Mouse (Mus musculus) embryonic facial prominence, embryonic 14.5 days (tissue): ENCODE measurements at regions not wholly inside any gene's neighbourhood (a gene's known extent, or its start where the extent isn't known, plus 50 kb on each side); places are given as distances from the start of the nearest gene placed in this dataset.

Experiments
- ATAC-seq: fragments of 200-750 bp; cut with Nextera tagmentation; 2 replicates; pipeline ENCODE4 v1.8.0; 2017; ENCODE audit warnings: low read depth, moderate number of reproducible peaks, moderate TSS enrichment
- DNase-seq: peaks from one replicate; pipeline ENCODE4 v3.0.0-alpha.2; 2015; ENCODE audit warnings: low spot score
- H3K27ac ChIP-seq: fragments of 300-500 bp; sonication (generic); replicated peaks from 2 replicates; pipeline ENCODE4 v1.5.1; 2014; ENCODE audit warnings: low read depth, mild to moderate bottlenecking, low read length, moderate library complexity
- H3K27me3 ChIP-seq: fragments of 300-500 bp; sonication (generic); replicated peaks from 2 replicates; pipeline ENCODE4 v1.6.1; 2014; ENCODE audit warnings: low read length; ENCODE audit not compliant: control insufficient read depth, insufficient read depth
- H3K36me3 ChIP-seq: fragments of 300-500 bp; sonication (generic); 2 replicates; pipeline ENCODE4 v1.6.1; 2014; ENCODE audit warnings: low read length, mixed read lengths; ENCODE audit not compliant: control insufficient read depth, insufficient read depth
- H3K4me1 ChIP-seq: fragments of 300-500 bp; sonication (generic); 2 replicates; pipeline ENCODE4 v1.6.1; 2014; ENCODE audit warnings: antibody characterized with exemption, low read length; ENCODE audit not compliant: control insufficient read depth, insufficient read depth
- H3K4me2 ChIP-seq: fragments of 300-500 bp; sonication (generic); 2 replicates; pipeline ENCODE4 v1.6.1; 2014; ENCODE audit warnings: low read depth, mild to moderate bottlenecking, low read length, moderate library complexity, mixed read lengths
- H3K4me3 ChIP-seq: fragments of 300-500 bp; sonication (generic); 2 replicates; pipeline ENCODE4 v1.5.1; 2014; ENCODE audit warnings: low read depth, mild to moderate bottlenecking, low read length
- H3K9ac ChIP-seq: fragments of 300-500 bp; sonication (generic); 2 replicates; pipeline ENCODE4 v1.6.1; 2014; ENCODE audit warnings: low read depth, mild to moderate bottlenecking, low read length, moderate library complexity, mixed read lengths
- H3K9me3 ChIP-seq: fragments of 300-500 bp; sonication (generic); 2 replicates; pipeline ENCODE4 v1.6.1; 2016; ENCODE audit warnings: low read length; ENCODE audit not compliant: control insufficient read depth
- WGBS: fragments of 180-500 bp; shearing (Covaris S2); extraction: QIAGEN DNeasy Blood & Tissue Kit; methylation state at CpG from one replicate; pipeline ENCODE4 v1.1.7; 2014; 5-methylcytosine and 5-hydroxymethylcytosine counted together

DNA sequence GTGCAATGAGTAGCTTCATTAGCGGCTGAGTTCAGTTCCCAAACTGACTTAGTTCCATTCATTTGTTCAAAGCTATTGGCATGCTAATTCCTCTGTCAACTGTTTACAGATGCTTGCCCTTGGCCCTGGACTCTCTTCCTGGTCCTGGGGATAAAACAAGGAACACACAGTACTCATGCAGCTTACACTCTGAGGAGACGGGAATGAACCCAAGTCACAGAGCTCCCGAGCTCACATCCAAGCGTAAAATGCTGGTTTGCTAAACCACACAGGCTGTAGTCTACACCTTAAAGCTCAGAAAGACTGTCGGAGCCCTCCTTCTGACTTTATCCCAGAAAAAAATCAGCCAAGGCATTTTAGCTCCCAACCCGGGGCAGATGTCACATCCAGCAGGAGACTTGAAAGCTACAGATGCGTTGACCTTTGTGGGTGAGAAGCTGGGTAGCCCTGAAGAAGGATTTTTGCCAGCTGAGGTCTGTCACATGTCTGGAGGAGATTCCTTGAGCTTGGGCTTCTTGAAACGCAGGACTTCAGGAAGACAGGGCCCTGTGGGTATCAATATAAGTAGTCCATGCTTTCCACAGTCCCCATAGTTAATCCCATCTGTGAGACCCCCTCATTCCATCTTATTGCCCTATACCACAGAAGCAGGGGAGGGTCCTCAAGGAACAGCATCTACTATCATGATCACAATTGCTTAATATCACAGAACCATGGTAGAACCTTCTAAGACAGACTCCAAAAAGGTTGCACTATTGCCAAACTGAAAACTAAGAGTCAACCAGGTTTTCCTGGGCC is 162.7 kb upstream of the Irf2bp2 start:
- H3K27ac ChIP-seq: no peak overlapping the region
- WGBS: 68% methylated on average over 8 of the region's 8 CpGs
- no peaks in the 10 kb centered on the region for H3K36me3 ChIP-seq
- no peaks in the 10 kb centered on the region for H3K9me3 ChIP-seq
- H3K27me3 ChIP-seq: no peaks in the 10 kb centered on the region
- H3K4me3 ChIP-seq: no peak overlapping the region
- DNase-seq (no peak), ATAC-seq (no peak)
- no peak overlapping the region for H3K9ac ChIP-seq
- H3K4me1 ChIP-seq: peaks cover 28% of the 10 kb centered on the region
- H3K4me2 ChIP-seq: no peak overlapping the region

DNA sequence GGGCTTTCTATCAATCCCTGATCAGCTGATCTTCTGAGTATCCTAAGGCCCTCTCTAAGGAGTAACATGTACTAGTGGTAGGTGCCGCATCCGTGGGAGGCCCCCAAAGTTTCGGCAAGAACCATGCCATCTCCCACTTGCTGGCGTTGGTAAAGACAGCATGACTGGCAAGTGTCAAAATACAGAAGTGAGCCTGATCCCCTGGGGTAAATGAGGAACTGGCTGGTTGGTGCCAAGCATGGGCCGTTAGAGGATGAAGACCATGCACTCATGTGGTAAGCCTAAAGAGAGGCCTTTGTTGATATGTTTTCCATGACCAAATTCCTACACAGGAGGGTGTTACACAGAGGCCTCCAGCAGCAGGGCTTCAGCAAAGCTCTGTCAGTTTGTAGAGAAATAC is 161.9 kb upstream of the Irf2bp2 start:
- H3K4me2 ChIP-seq: no peak overlapping the region
- WGBS: 83% methylated on average over 5 of the region's 5 CpGs
- no peak overlapping the region for H3K9ac ChIP-seq
- DNase-seq (no peak), ATAC-seq (no peak)
- H3K27me3 ChIP-seq: no peaks in the 10 kb centered on the region
- H3K36me3 ChIP-seq: no peaks in the 10 kb centered on the region
- no peaks in the 10 kb centered on the region for H3K9me3 ChIP-seq
- H3K4me1 ChIP-seq: peaks cover 30% of the 10 kb centered on the region
- H3K27ac ChIP-seq: no peak overlapping the region
- H3K4me3 ChIP-seq: no peak overlapping the region

DNA sequence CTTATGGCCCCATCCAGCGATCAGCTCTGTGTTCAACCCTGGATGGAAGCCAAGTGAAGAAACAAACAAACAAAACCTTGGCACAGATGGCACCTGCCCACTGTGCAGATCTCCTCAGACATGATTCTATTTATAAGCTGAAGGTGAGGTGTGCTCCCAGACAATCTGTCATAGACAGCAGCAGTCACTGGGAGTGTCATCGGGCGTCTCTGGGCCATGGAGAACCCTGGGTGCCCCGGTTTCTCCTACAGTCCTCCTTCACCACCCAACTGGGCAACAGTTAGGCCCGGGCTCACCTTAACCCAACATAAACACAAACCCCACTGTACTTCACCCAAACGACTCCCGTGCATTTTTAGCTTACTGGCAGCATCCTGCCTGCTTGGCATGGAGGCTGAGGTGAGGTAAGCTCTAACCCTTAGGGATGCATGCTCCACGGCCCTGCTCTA is 160.6 kb upstream of the Irf2bp2 start:
- WGBS: 90% methylated on average over 8 of the region's 8 CpGs
- Histone ChIP-seq H3K27me3 (no peaks in the 10 kb centered on the region), H3K36me3 (no peaks in the 10 kb centered on the region), H3K4me3 (no peak overlapping the region), H3K4me1 (peaks cover 30% of the 10 kb centered on the region), H3K9me3 (no peaks in the 10 kb centered on the region), H3K27ac (no peak overlapping the region), H3K9ac (no peak overlapping the region), H3K4me2 (no peak overlapping the region)
- no peak for DNase-seq
- no peak for ATAC-seq

DNA sequence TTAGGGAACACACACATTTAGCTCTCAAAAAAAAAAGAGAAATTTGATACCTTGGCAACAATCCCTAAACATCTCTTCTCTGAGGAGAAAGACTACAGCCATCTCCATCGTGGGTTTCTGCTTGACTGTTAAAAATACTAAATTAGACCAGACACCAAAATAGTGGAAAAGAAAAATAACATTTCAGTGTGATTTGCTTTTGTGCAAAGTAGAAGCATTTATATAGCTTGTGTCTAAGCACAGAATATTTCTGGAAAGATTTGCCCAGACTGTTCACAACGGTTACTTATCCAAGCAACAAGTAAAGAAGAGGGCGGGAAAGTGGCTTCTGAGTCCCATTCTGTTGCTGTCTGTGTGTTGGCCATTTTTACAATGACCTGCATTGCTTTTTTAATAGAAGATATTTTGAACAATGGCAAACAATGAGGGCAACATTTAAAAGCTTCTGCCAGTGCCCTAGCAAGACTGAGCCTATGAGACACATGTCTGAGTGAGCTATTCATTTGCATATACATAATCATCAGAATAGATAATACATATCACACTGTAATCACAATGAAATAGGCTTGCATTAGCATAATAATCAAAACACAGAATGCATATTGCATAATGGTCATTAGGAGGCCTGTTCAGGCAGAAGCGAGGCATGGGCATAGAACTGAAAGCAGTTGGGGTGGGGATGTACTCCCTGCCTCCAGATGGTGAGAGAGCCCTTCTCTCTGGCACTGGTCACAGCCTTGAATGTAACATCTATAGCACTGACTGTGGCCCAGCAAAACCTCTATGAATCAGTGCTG is 159.5 kb upstream of the Irf2bp2 start:
- H3K27ac ChIP-seq: peak overlapping the region; percentile 61; the same call in 1 of the 2 replicates
- no peaks in the 10 kb centered on the region for H3K9me3 ChIP-seq
- no peaks in the 10 kb centered on the region for H3K27me3 ChIP-seq
- H3K4me3 ChIP-seq: no peak overlapping the region
- 67% methylated on average over 4 of the region's 4 CpGs for WGBS
- H3K4me2 ChIP-seq: no peak overlapping the region
- DNase-seq: peak; percentile 65
- ATAC-seq: no peak
- no peaks in the 10 kb centered on the region for H3K36me3 ChIP-seq
- H3K4me1 ChIP-seq: peaks cover 30% of the 10 kb centered on the region
- no peak overlapping the region for H3K9ac ChIP-seq

DNA sequence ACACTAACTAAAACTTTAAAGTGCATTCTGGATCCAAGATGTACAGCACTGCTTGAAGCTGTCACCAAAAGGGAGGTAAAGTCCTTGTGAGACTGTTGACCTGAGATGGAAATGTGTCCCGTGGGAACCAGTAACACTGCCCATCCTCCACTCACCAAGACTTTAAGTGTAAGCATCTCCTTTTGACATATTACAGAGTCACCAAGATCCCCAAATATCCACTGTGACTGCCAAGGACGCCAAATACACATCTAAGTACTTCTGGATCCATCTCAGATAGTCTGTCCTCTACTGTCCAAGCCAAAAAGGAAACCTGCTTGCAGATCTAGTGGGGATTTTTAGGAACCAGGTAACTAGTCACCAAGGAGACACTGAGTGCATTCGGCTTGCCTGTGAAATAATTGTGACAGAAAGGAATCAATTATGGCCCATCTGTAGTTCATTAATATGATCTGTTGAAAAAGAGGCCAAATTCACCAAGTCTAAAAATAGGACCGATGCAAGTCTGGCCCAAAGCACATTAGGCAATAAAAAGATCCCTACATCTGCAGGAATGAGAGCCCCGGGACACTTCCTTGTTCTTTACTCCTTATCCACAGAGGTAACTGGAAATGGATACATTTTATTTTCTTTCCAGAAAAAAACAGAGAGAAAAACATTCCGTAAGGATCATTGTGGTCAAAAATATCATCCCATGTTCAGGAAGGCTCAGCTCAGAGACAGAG is 157.8 kb upstream of the Irf2bp2 start:
- Histone ChIP-seq H3K4me3 (no peak overlapping the region), H3K36me3 (no peaks in the 10 kb centered on the region), H3K27me3 (no peaks in the 10 kb centered on the region), H3K4me2 (no peak overlapping the region), H3K9me3 (no peaks in the 10 kb centered on the region), H3K9ac (no peak overlapping the region), H3K27ac (peak overlapping the region; percentile 69), H3K4me1 (peaks cover 26% of the 10 kb centered on the region)
- ATAC-seq (no peak), DNase-seq (peak; percentile 51)
- 43% methylated on average over 6 of the region's 6 CpGs for WGBS

DNA sequence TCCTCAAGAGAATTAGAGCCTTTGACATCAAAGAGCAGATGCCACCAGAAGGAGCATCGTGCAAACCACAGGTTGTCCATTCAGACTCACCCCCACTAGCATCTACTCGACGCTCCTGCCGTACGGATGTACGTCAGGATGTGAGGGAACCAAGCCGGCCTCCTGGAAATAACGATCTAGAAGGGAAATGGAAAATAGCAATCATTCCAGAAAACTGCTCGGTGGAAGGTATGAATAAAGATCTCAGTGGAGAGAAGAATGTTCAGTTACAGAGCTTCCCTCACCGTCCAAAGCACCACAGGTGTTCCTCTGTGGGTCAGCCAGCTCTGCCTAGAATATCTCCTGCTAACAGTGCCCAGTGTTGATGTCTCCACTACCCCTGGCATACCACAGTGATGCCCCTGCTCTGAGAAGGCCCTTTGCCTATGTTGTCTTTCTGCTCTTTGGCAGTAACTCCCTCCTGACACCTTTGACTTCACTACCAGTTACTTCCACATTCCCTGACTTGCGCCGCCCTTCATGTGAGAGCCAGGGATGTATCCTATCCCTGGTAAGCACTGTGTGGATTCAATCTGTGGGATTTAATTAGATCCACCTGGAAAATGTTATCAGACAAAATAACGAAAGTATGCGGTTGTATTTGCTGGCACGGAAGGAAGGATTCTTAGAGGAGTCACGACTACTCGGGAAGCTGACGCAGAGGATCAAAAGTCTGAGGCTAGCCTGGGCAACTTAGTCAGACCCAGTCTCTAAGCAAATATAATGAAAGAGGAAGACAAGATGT is 152.4 kb upstream of the Irf2bp2 start:
- DNase-seq: peak; percentile 69
- WGBS: 43% methylated on average over 18 of the region's 18 CpGs
- peak overlapping the region; percentile 68 for H3K27ac ChIP-seq

DNA sequence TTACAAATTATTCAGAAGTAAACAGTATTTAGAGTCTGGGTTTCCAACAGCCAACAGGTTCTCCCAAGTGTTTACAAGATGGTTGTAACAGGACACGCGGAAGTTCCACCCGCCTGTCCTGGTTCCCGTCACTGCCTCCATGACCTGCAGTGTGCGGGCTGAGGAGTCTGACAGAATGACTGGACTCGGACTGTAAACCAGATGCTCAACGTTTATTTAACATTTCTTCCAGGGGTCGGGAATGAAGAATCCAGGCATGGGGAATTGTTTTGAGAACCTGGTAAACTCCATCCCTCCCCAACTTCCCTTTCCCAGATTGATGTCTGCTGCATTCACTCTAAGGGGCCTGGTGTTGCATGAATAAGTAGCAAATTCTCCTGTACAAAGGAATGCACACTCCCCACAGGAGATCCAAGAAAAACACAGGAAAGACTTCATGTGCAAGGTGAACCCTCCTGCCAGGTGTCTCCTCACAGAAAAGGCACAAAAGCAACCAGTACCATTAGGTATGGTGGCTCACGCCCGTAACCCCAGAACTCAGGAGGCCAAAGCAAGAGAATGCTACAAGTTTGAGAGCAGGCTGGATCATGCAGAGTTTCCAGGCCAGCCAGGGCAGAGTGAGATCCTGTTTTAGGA is 151.1 kb upstream of the Irf2bp2 start:
- Histone ChIP-seq H3K27ac (peak overlapping the region; percentile 68), H3K4me3 (no peak overlapping the region), H3K27me3 (no peaks in the 10 kb centered on the region), H3K4me2 (no peak overlapping the region), H3K9ac (no peak overlapping the region), H3K9me3 (no peaks in the 10 kb centered on the region), H3K4me1 (peaks cover 25% of the 10 kb centered on the region), H3K36me3 (no peaks in the 10 kb centered on the region)
- WGBS: 42% methylated on average over 10 of the region's 10 CpGs
- peak; percentile 60 for DNase-seq
- ATAC-seq: peak; percentile 15; the same call in 1 of the 2 replicates

More for the DNA sequence above, 152.4 kb upstream of the Irf2bp2 start:
- Histone ChIP-seq H3K4me1 (peaks cover 25% of the 10 kb centered on the region), H3K4me3 (no peak overlapping the region), H3K9ac (no peak overlapping the region), H3K27me3 (no peaks in the 10 kb centered on the region), H3K4me2 (no peak overlapping the region), H3K36me3 (no peaks in the 10 kb centered on the region), H3K9me3 (no peaks in the 10 kb centered on the region)
- ATAC-seq: no peak
